Mouse (Mus musculus): ENCODE measurements around the gene Yod1. TPM values are rescaled to one million over a fixed set of nuclear protein-coding genes. Genes with fewer than 3 reads are reported as not detected.
A peak's percentile ranks its signal among the peaks of the same experiment; 100 is the strongest.

The Yod1 gene
- total RNA-seq (2021): 10 to 100 TPM; 18.0 to 18.1 TPM

DNA sequence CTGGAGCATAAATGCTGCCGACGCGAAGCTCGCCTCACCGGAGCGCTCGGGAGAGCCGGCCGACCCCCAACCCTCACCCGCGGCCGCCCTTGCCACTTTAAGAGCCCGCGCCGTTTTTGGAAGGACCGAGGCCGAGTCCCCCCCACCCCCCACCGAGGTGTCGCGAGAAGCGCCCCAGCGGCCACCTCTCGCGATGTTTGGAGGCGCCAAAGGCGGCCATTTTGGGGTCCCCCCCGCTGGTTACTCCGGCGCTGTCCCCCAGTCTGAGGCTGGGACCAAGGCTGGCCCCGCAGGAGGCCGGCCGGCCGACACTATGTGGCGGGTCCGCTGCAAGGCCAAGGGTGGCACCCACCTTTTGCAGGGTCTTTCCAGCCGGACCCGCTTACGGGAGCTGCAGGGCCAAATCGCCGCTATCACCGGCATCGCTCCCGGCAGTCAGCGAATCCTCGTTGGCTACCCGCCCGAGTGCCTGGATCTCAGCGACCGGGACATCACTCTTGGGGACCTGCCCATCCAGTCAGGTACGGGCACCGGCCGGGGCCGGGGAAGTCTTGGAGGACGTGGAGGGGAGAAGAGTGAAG is at the start of gene Yod1:
Gene Yod1 (plus strand): TSS at position 37 of the 581 bp plus-strand sequence.
- DNase-seq: peak; percentile 84 to 85

DNA sequence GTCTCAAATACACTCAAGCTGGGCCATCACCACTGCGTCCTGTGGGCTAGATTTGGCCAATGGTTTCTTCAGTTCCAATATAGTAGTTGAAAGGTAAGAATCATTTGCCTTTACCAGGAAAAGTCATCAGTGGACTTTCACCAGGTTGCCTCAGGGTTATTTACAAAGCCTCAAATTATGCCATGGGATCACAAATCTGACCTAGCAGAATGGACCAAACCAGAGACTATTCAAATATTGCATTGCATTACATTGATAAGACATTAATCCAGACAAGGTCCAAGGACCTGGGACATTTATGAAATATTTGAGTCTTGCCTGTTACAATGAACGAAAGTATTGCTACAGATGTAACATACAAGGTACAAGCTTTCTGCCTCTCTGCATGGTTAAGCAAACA is 38.6 kb upstream of the Yod1 start:
- DNase-seq: no peak

DNA sequence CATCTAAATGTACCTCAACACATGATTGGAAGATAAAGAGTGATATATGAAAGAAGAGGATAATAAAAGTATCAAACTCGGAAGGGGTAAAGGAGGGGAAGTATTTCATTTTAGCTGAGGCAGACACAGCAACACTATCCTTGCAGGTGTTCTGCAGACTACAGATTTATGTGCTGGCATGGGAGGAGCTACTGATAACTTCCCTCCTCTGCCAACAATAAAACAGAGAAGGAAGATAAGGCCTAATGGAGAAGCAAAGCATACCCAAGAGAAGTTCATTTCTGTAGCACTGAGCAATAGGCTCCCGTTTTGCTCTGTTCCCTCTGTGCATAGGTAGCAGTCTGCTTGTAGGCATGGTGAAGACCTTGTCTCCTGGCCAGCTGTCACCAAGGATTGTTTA is 36.1 kb upstream of the Yod1 start:
- no peak for DNase-seq

DNA sequence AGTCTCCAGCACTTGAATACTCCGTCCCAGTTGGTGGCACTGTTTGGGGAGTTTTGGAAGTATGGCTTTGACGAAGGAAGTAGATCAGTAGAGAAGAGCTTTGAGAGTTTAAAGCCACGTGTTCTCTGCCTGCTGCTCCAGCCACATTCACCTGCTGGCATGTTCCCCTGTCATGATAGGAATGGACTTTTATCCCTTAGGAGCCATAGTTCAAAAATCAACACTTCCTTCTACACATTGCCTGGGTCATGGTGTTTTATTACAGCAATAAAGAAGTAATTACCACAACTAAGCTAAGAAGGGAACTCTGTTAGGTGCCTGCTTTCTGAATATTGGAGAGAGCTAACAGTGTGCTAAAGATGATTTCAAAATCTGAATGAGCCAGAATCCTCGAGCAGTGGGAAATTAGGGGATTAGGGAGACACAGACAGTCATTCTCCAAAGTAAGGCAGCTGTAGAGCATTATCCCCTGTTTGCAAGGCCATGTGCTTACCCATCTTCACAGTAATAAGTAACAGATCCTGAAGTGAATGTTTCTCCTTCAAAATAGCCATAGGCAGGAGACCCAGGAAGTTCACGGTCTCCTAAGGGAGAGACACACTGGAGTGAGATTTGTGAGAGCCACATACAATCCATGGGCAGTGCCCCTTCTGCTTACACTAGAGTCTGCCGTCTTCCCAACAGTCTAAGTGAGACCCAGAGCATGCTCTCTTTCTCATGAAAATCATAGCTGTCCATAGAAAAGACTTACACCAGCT is 35.3 kb upstream of the Yod1 start:
- no peak for DNase-seq

DNA sequence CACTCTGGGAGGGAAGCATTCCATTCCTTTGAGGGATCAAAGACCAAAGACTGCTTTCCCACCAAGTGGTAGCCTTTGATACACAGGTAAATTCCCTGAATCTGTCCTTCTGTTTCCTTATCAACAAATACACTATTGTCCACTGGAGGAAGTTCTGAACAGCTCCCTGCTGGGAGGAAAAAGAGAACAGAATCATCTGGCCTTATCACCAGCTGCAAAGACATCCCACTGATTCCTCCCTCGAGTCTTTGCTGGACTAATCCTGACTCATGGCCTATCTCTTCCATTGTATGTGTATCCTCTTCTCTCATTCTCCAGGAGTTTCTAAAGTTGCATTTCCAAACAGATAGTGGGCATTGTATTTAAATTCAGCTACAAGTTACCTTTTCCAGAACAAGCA is 33.2 kb upstream of the Yod1 start:
- DNase-seq: no peak

DNA sequence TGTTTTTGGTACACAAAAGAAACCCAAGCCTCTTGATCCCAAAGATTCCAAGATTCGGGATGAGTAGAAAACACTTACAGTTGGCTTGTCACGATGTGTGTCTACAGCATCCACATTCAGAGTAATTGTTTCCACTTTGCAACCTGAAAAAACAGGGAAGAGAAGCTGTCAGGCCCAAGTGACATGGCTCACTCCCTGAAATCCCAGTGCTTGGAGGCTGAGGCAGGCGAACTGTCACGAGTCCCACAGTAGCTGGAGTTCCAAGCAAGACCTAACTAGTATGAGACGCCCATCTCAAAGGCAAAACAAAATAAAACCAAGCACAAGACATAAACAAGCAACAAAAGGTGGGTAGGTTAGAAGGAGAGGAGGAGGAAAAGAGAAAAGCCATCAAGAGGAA is 18.5 kb upstream of the Yod1 start:
- DNase-seq: no peak

DNA sequence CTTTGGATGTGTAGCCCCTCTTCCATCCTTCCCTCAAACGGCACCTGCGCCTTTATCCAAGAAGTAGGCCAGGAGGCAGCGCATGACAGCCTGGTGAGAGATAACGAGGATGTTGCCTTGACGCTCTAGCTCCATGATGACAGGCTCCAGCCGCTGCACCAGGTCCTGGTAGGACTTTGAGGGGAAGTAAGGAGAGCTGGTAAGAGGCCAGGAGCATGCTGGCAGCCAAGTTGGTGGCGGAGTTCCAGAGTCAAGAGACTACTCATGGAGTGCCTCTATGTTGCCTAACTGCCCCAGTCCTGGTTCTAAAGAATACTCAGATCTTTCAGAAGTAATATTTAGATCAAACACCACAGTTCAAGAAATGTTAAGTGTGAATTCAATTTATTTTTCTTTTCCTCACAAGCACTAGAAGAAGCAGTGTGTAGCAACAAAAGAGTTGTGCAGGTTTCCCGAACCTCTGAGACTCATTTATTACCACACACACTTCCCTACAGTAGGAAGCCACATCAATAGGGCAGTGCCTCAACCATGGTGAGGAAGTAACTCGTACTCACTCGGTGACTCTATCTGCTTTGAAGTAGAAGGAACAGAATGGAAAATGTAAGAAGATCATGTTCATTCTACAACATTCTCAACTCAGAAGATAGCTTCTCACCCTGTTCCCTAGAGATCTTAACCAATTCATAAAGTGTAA is 17.0 kb upstream of the Yod1 start:
- DNase-seq: peak; percentile 29 to 55

DNA sequence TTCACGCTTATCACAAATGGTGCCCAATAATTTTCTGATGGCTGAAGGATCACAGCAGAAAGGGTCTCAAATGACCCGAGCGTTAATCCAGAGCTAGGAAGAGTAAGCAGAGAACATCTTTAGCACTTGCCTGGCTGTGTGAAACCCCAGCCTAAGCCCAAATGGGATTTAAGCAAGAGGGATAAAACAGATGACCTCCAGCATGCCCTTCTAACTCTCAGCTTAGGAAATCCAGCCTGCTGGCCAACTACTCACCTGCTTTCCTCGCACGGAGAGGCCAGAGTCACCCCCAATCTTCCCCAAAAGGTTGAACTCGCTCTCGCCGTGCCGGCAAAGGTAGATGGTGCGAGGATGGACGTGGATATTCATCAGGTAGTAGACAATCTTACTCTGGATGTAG is 15.2 kb upstream of the Yod1 start:
- DNase-seq: no peak

DNA sequence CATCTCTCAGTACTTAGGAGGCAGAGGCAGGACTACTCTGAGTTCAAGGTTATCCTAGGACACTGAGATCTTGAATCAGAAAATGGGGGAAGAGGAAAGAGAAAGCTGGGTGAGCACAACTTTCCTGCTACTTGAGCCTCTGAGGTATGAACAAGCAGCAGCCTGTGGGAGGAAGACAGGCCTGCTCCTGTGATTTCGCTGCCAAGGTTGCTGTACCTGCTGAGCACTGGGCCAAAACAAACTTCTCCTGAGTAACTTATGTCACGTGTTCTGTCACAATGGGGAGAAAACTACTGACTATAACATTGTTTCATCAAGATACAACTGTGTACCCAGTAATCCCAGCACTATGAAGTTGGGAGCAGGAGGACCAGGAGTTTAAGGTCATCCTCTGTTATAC is 13.5 kb upstream of the Yod1 start:
- DNase-seq: no peak

DNA sequence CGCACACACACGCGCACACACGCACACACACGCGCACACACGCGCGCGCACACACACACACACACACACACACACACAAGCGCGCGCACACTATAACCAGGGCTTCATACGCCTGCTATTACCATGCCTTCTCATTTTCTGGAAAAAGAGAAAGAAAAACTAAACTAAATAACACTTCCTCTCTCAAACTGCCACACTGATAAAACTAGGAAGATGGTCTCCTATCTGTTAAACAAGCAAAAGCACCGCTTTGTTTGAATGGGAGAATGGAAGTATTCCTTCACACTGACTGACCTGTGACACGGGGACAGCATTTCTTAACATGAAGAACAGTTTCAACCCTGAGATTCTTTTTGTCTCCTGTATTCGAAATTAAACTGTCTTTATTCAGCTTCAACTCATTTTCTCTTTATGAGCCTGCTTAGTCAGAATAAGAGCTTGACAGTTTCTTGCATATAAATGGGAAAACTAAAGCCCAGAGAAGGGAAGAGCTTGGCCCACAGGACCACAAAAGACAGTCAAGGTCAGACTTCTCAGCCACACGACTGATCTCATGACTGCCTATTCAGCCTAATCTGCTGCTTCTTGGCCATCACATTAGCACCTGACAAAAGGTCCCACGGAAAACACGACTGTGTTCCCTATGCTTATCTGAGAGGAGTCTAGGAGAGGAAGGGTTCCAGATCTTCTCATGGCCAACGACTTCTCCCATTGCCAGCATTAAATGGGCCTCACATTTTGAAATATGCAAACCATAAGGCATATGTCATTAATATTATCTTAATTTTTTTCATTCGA is 6.6 kb upstream of the Yod1 start:
- no peak for DNase-seq

DNA sequence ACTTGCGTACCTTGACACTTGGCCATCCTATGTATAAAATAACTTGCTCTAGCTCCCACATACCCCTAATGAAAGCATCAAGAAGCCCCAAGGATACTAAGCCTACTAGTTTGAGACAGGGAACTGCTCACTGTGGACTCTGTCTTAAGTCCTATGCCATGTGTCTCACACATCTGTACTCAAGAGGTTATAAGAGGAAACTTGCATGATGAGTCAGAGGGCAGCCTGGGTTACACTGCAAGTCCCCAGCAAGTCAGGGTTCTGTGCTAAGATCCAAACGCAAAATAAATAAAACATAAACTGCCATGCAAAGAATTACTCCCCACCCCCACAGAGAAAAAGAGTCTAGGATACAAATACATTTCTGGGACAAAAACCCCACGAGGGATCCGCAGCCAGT is 3.1 kb upstream of the Yod1 start:
- DNase-seq: no peak

DNA sequence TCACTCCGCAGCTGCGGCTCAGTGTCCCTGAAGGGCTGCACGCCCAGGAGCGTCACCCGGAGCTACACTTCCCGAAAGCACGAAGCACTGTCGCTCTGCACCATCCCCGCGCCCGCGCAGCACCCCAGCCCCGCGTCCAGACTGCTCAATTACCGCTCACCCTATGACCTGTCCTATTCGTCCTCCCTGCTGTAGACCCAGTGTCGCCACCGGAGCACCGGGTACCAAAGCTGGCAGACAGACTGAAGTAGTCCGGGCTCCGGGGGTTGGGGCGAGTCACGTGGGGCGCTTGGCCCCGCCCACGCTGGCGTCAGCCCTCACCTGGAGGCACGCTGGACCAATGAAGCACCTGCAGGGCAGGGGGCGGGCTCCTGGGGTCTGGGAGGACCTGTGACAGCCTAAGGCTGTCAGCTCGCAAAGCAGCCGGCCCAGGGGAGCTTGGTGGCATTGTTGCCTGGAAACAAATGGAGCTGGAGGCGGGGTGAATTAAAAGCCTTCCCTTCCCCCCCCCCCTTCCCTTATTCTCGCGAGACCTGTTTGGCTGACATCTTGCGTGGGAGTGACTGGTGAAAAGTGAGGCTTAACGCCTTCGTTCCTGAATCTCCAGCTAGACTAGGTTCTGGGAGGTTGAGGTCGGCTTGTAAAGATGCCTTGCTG is 1.4 kb upstream of the Yod1 start, which contains the start of gene Gm29427:
Gene Gm29427 (minus strand): TSS at position 239 of the 657 bp plus-strand sequence.
- peak; percentile 92 to 93 for DNase-seq

DNA sequence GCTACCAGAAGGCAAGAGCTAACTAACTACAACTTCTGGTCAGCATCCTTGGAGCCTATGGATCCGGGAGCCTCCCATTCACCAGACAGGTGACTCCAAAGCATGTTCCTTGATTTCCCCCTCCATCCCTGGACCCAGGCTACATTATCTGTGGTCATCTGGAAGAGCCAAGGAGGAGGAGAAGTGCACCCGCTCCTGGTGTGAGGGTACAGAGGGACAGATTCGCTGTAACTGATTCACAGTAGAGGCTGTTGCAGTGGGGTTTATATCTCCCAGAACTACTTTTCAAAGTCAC is 962 bp upstream of the Yod1 start:
- DNase-seq: no peak

DNA sequence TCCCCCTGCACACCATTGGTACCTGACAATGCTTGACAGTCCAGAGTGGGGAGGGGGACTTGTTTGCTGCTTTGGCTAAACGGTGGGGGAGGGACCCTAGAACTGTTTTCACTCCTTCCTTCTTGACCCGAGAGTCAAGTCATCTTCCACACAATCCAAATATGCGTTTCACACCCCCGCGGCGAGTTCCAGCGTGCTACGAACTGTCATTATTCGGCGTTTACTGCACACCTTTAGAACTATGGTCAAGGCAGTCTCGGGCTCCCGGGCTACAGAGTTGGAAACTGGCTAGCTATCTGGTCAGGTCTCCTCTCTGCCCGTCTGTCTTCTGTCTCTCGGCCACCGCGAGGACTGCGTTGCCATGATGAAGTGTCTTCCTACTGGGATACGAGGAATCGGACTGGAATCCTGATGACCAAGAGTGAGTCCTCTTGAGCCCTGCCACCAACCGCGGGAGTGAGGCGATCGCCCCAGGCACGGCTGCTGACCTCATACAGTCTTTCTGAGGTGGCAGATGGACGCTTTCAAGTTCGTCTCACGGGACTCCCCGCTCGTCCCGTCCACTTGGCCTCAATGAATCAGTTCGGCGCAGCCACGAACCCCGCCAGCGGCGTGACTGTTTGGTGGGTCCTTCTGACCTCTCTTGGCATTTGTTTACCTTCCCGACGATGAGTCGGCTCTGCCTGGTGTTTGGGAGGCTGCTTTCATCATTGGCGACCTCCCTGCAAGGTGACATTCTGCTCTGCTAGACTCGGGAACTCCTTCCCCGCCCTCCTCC is 425 bp upstream of the Yod1 start:
- DNase-seq: peak; percentile 41 to 66

DNA sequence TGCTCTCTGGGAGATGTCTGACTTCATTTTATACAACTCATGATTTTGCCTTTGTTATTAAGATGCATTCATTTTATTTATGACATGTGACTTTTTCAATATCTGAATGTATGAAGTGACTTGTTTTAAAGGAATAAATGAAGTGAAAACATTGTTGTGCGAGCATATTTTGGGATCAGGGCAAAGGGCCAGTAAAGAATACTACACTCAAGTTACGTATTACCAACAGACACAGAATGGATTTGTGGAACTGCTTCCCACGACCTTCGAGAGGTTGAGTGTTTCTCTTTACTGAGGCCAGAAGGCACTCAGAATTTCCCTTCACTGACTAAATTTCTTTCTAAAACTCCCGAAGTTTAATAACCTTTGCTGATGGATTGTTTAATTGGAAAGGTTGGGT is 7.1 kb downstream of the Yod1 start:
- no peak for DNase-seq

DNA sequence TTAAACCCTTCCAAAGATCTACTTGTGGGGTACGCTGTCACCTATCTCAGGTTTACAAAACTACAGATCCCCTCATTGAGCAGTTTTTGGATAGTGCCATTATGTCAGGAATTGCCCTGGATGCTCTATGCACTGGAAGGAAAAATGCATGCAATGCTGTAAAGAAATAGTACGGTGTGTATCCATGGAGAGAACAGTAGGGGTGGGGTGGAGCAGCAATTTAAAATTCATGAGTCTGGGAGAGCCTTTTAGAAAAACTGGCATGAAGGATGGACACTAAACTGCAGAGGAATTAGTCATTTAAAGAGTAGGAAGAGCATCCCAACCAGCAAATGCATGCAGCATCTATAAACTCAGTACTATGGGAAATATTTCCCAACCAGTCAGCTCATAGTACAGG is 9.3 kb downstream of the Yod1 start:
- DNase-seq: no peak

DNA sequence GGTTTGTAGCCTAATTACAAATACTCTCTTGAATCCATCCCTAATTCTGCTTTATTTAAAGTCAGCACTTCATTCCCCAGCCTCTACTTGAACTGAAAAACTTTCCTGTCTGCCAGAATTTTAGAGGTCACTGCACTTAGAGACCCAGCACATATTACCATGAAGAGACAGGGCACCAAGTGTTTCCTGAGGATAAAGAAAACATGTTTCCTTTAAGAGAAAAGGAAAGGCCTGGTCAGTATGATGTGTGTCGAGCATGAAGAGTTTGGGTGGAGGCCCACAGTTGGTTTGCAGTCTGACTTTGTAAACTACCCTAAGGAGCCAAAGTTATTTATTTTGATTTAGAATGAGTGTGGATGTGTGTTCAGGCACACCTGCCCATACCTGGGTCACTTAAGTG is 10.9 kb downstream of the Yod1 start:
- DNase-seq: no peak

DNA sequence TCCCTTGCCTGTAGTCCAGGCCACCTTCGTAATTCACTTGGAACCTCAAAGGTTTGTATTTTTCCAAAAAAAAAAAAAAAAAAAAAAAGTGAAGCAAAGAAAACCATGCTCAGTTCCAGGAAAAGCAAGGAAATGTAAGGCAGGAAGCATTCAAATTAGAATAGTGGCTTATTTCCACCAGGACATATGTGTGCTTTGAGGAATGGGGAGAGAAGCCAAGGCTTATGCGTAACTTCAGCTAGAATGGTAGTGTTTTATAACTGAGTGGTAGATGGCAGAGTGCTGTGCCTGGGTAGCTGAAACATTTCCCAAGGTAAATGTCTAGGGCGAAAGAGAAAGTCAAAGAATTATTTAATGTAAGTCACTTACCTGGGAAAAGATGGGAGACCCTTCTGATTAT is 11.6 kb downstream of the Yod1 start:
- DNase-seq: no peak

DNA sequence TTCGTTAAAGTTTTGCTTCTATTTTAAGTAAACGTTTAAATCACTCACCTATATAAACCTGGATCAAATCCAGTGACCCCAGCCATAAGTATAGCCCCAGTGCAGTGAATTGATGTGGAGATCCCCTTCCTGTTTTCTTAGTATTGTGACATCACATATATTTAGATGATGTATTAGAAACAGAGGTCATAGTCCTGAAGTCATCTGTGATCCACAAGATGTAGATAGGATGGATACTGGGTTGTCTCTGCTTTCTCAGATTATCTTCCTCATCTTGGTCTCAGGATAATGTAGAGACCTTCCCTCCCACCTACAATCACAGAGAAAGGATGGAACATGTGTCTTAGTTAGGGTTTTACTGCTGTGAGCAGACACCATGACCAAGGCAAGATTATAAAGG is 12.0 kb downstream of the Yod1 start, which contains the start of gene Pfkfb2:
Gene Pfkfb2 (minus strand): TSS at position 101 of the 400 bp plus-strand sequence.
- no peak for DNase-seq

DNA sequence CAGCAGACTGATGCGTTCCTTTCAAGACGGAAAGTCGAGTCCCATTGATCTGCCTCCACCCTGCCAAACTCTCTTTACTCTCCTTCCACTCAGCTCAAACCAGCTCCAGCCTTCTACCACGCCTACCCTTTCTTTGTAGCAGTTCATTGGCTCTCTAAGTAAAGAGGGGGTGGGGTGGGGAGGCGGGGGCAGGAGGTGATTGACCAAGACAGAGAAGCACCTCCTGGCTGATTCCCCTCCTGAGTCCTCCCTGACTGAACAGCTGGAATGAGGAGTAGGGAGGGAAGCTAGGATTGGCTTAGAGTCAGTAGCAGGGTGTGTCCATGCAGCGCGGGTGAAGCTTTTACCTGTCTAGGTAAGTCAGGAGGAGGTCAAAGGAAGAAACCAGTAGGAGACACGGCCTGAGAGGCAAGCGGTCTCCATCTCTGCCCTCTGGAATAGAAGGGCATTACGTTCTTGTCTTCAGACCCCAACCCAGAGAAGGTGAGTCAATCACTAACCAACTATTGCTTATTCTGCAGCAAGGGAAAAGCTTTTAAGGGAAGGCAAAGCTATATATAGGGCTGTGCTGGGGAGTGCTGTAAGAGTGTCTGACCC is 14.7 kb downstream of the Yod1 start, which contains the start of gene AA986860:
Gene AA986860 (plus strand): TSS at position 236 of the 597 bp plus-strand sequence.
- no peak for DNase-seq

All from layer of hippocampus, postnatal 36 days (tissue).